Mouse (Mus musculus) ES-Bruce4 (cell line): ENCODE measurements around the gene Igsf11. TPM values are rescaled to one million over a fixed set of nuclear protein-coding genes. Genes with fewer than 3 reads are reported as not detected.
"Not testable (repeated sequence)": the region's sequence is repeated elsewhere in the genome, so short reads cannot be mapped to it uniquely, and the experiment has no call there.

ENCODE experiments used
- H3K27ac ChIP-seq: 2 replicates; pipeline ENCODE4 v1.5.1; 2012; ENCODE audit warnings: low read length, inconsistent platforms; ENCODE audit not compliant: insufficient read depth
- H3K27me3 ChIP-seq: 2 replicates; pipeline ENCODE4 v1.6.1; 2012; ENCODE audit warnings: mild to moderate bottlenecking, low read length, inconsistent platforms; ENCODE audit not compliant: control insufficient read depth, poor library complexity, insufficient read depth, severe bottlenecking
- H3K36me3 ChIP-seq: 2 replicates; pipeline ENCODE4 v1.6.1; 2012; ENCODE audit warnings: inconsistent platforms, mild to moderate bottlenecking, low read length, moderate library complexity; ENCODE audit not compliant: control insufficient read depth, poor library complexity, insufficient read depth, severe bottlenecking
- H3K4me1 ChIP-seq: one replicate; pipeline ENCODE4 v1.8.1; 2011; ENCODE audit warnings: low read length; ENCODE audit not compliant: control insufficient read depth, insufficient read depth
- H3K4me3 ChIP-seq: 2 replicates; pipeline ENCODE4 v1.5.1; 2011; ENCODE audit warnings: low read depth, mild to moderate bottlenecking, low read length
- H3K9ac ChIP-seq: 2 replicates; pipeline ENCODE4 v1.6.1; 2012; ENCODE audit warnings: low read depth, mild to moderate bottlenecking, inconsistent platforms; ENCODE audit not compliant: poor library complexity, severe bottlenecking
- H3K9me3 ChIP-seq: replicated peaks from 2 replicates; pipeline ENCODE4 v1.6.1; 2012; ENCODE audit warnings: mild to moderate bottlenecking, low read length, inconsistent platforms; ENCODE audit not compliant: control insufficient read depth, poor library complexity, insufficient read depth, severe bottlenecking
- CTCF ChIP-seq: IDR thresholded peaks from one replicate; pipeline ENCODE4 v1.8.1; 2011; ENCODE audit warnings: low read depth, low read length
- EP300 ChIP-seq: IDR thresholded peaks from 2 replicates; pipeline ENCODE4 v1.6.1; 2011; ENCODE audit warnings: low read depth, low read length; ENCODE audit not compliant: insufficient read depth
- POLR2A ChIP-seq: IDR thresholded peaks from one replicate; pipeline ENCODE4 v1.8.1; 2011; ENCODE audit warnings: low read length; ENCODE audit not compliant: insufficient read depth
- polyA plus RNA-seq: library from polyadenylated mRNA; stranded (reverse); fragments of >200 nt; gene quantifications from 2 replicates; pipeline ENCODE4 v1.2.4, GENCODE M21; 2011; ENCODE audit warnings: low read depth; ENCODE audit not compliant: missing spikeins, insufficient read depth, insufficient read length

The Igsf11 gene
- polyA plus RNA-seq, 1 experiment, result 6.7 TPM

- TF ChIP-seq POLR2A (no peak), CTCF (no peak), EP300 (no peak)
- Histone ChIP-seq H3K9me3 (no peaks in the 10 kb centered on the region), H3K4me3 (no peak overlapping the region), H3K9ac (no peak overlapping the region), H3K27me3 (no peaks in the 10 kb centered on the region), H3K36me3 (no peaks in the 10 kb centered on the region), H3K27ac (no peak overlapping the region), H3K4me1 (no peaks in the 10 kb centered on the region)
These were observed 88.1 kb downstream of the Igsf11 start for GRCm38 (mm10) chr16:38980546-38980945.

GRCm38 (mm10) chr16:38982051-38982450 is 89.6 kb downstream of the Igsf11 start:
- no peaks in the 10 kb centered on the region for H3K9me3 ChIP-seq
- no peak overlapping the region for H3K27ac ChIP-seq
- no peaks in the 10 kb centered on the region for H3K4me1 ChIP-seq
- H3K9ac ChIP-seq, result no peak overlapping the region
- H3K4me3 ChIP-seq, result no peak overlapping the region
- no peaks in the 10 kb centered on the region for H3K27me3 ChIP-seq
- no peak for TF ChIP-seq CTCF
- no peak for TF ChIP-seq EP300
- no peak for TF ChIP-seq POLR2A
- H3K36me3 ChIP-seq, result no peaks in the 10 kb centered on the region

GRCm38 (mm10) chr16:38982508-38983236 is 90.2 kb downstream of the Igsf11 start:
- H3K36me3 ChIP-seq, result no peaks in the 10 kb centered on the region
- H3K27me3 ChIP-seq, result no peaks in the 10 kb centered on the region
- H3K4me3 ChIP-seq, result no peak overlapping the region
- H3K4me1 ChIP-seq, result no peaks in the 10 kb centered on the region
- H3K9me3 ChIP-seq, result no peaks in the 10 kb centered on the region
- H3K9ac ChIP-seq, result no peak overlapping the region
- TF ChIP-seq EP300 (no peak), POLR2A (no peak), CTCF (no peak)
- no peak overlapping the region for H3K27ac ChIP-seq

GRCm38 (mm10) chr16:38983850-38984249 is 91.4 kb downstream of the Igsf11 start:
- not testable (repeated sequence) for H3K9ac ChIP-seq, H3K27ac ChIP-seq, H3K27me3 ChIP-seq, H3K4me1 ChIP-seq, H3K36me3 ChIP-seq, H3K4me3 ChIP-seq, H3K9me3 ChIP-seq

- H3K4me1 ChIP-seq, result no peaks in the 10 kb centered on the region
- no peak for TF ChIP-seq EP300
- TF ChIP-seq CTCF, result no peak
- no peak for TF ChIP-seq POLR2A
- no peaks in the 10 kb centered on the region for H3K27me3 ChIP-seq
These were observed 92.9 kb downstream of the Igsf11 start for GRCm38 (mm10) chr16:38985411-38985810.

GRCm38 (mm10) chr16:38986410-38986809 is 93.9 kb downstream of the Igsf11 start:
- Histone ChIP-seq H3K4me1 (no peaks in the 10 kb centered on the region), H3K9me3 (no peaks in the 10 kb centered on the region), H3K27ac (no peak overlapping the region), H3K9ac (no peak overlapping the region), H3K27me3 (no peaks in the 10 kb centered on the region), H3K36me3 (no peaks in the 10 kb centered on the region), H3K4me3 (no peak overlapping the region)
- no peak for TF ChIP-seq CTCF
- TF ChIP-seq POLR2A, result no peak
- TF ChIP-seq EP300, result no peak

More at GRCm38 (mm10) chr16:38985411-38985810, 92.9 kb downstream of the Igsf11 start:
- Histone ChIP-seq H3K9me3 (no peaks in the 10 kb centered on the region), H3K9ac (no peak overlapping the region), H3K4me3 (no peak overlapping the region), H3K36me3 (no peaks in the 10 kb centered on the region), H3K27ac (no peak overlapping the region)
